Mouse (Mus musculus): Measurements from ENCODE around the gene Gcfc2.

DNA sequence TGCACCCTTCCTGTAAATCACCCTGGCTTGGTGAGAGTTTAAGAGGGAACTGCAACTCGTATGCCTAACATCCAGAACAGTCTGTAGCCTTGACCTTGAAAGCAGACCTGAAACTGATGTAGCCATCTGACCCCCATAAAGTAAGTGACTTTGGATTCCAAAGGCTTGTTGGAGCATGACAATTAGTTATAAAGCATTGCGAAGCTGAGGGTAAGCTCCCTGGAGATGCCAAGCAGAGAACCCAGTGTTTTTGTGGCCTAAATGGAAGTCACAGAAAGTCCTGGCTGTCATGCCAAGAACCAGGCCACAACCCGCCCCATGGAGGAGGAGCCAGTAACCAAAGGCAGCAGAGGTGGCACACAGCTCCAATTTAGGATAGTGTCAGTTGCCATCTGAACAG lies 64.1 kb downstream of the Gcfc2 start:
- no peak for TF ChIP-seq POLR2A (IDR thresholded peaks at IDR 0.05; ENCODE audit: control insufficient read depth, low read depth, low read length)
- TF ChIP-seq CTCF (IDR thresholded peaks at IDR 0.05; ENCODE audit: control insufficient read depth, insufficient read depth, insufficient replicate concordance, low read depth, low read length) = no peak

All from testis, adult 2 months (tissue).